Mouse (Mus musculus) kidney, adult 2 months (tissue): ENCODE data around the gene Dnph1. TPM values are rescaled to one million over a fixed set of nuclear protein-coding genes. Genes with fewer than 3 reads are reported as not detected.

Source experiments
- DNase-seq: peaks from one replicate; pipeline ENCODE4 v3.0.0; 2021
- H3K27ac ChIP-seq: fragments of 200-500 bp; 2 replicates; pipeline ENCODE4 v1.5.1; 2012; ENCODE audit warnings: low read depth, low read length, control low read depth, inconsistent platforms; ENCODE audit not compliant: insufficient read depth
- H3K27me3 ChIP-seq: fragments of 200-500 bp; replicated peaks from 2 replicates; pipeline ENCODE4 v1.6.1; 2012; ENCODE audit warnings: mild to moderate bottlenecking, moderate library complexity, low read length, inconsistent platforms; ENCODE audit not compliant: control insufficient read depth, insufficient read depth
- H3K36me3 ChIP-seq: fragments of 200-500 bp; 2 replicates; pipeline ENCODE4 v1.6.1; 2012; ENCODE audit warnings: mild to moderate bottlenecking, moderate library complexity, low read length, inconsistent platforms; ENCODE audit not compliant: control insufficient read depth, insufficient read depth
- H3K4me1 ChIP-seq: fragments of 200-500 bp; 2 replicates; pipeline ENCODE4 v1.6.1; 2011; ENCODE audit warnings: low read length; ENCODE audit not compliant: control insufficient read depth, insufficient read depth
- H3K4me3 ChIP-seq: fragments of 200-500 bp; 2 replicates; pipeline ENCODE4 v1.5.1; 2011; ENCODE audit warnings: mild to moderate bottlenecking, low read depth, low read length, control low read depth; ENCODE audit not compliant: insufficient read depth
- CTCF ChIP-seq: fragments of 200-500 bp; conservative IDR thresholded peaks from 2 replicates; pipeline ENCODE4 v1.5.1; 2011; ENCODE audit warnings: low read depth, mild to moderate bottlenecking, control low read depth, low read length, moderate library complexity, mixed read lengths; ENCODE audit not compliant: insufficient read depth, insufficient read length
- POLR2A ChIP-seq: fragments of 200-500 bp; IDR thresholded peaks from one replicate; pipeline ENCODE4 v1.6.1; 2011; ENCODE audit warnings: low read depth, low read length, control low read depth
- WGBS: fragments of 180-500 bp; shearing (Covaris S2); methylation state at CpG from one replicate; pipeline ENCODE4 v1.1.7; 2018; 5-methylcytosine and 5-hydroxymethylcytosine counted together
- polyA plus RNA-seq: library from polyadenylated mRNA; depleted of rRNA; stranded (reverse); fragments of >200 nt; gene quantifications from 2 replicates; pipeline ENCODE4 v1.2.3, GENCODE M21; 2012

The Dnph1 gene
- polyA plus RNA-seq, 1 experiment, result 22.8 TPM

DNA sequence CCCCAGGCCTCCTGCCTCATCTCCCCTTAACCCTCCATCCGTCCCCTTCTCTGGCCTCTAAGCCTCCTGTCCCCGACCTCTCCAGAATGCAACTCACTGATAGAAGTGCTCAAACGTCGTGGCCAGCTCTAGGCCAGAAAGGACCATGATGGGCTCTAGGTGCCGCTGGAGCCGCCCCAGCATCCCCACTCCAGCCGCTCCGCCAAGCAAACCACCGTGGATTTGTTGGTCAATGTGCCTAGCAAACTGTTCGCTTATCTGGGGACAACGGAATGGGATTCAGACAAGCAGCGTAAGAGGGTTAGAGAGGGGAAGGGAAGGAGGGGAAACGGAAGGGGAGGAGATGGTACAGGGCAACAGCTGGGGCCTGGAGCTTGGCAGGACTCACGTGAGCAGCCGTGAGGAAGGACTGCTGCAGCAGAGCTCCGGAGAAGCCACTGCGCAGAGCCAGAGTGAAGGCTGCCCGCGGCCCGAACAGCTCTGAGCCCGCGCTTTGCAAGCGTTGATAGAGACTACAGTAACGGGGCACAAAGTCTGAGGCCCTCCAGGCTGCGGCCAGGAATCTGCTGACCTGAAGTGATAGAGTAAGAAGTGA lies 24.0 kb downstream of the Dnph1 start:
- WGBS, result 53% methylated on average over 25 of the region's 25 CpGs
- no peak overlapping the region for H3K27ac ChIP-seq
- no peak for DNase-seq
- TF ChIP-seq POLR2A (no peak), CTCF (no peak)
- H3K27me3 ChIP-seq, result no peaks in the 10 kb centered on the region
- H3K4me3 ChIP-seq, result no peak overlapping the region
- no peaks in the 10 kb centered on the region for H3K36me3 ChIP-seq
- no peaks in the 10 kb centered on the region for H3K4me1 ChIP-seq

DNA sequence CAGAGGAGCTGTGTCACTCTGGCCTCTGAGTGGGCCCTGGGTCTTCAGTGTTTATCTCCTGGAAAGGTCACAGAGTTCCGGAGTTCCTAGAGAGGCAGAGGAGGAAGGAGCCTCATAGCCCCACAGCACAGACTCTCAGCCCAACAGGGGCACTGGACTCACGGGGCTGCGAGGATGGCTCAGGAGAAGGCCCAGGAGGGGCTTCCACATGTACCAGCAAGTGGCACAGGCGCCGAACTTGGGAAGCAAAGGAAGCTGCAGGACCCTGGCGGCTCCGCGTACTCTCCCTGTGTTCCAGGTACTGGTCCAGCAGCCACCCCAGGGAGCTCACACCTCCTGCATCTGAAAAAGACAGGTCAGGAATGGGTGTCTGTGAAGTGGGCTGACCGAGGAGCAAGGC lies 24.7 kb downstream of the Dnph1 start:
- 81% methylated on average over 9 of the region's 9 CpGs for WGBS
- Histone ChIP-seq H3K4me1 (no peaks in the 10 kb centered on the region), H3K27ac (no peak overlapping the region), H3K4me3 (no peak overlapping the region), H3K36me3 (no peaks in the 10 kb centered on the region), H3K27me3 (no peaks in the 10 kb centered on the region)
- no peak for DNase-seq
- no peak for TF ChIP-seq CTCF
- TF ChIP-seq POLR2A, result no peak

DNA sequence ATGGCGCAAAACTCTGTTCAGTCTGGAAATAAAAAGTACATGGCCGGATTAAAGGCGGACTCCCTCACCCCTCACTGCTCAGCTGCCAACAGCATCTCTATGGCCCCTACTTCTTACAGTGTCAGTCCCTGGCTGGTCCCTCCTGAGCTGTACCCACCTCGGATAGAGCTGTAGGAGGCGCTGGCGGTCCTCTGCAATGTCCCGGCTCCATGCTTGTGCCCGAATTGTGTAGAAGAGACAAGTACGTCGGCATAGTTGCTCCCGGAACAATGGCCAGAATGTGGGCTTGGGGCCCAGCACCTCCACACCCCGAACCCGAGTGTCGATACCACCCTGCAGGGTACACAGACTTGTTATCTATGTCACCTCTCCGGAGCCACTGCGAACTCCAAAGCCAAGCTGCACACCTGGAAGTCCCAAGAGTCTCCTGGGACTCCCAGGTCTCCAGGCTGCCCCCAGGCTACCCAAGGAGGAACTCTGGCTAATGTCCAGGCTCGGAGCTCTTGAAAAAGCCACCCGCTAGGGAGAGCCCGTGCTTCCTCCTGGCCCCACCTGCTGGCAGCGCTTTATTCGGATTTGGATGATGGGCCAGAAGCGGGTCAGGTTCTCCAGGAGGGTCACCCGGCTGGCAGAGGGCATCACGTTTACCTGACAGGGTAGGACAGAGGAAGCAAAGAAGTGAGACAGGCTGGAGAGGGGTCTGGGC lies 25.6 kb downstream of the Dnph1 start:
- Histone ChIP-seq H3K36me3 (no peaks in the 10 kb centered on the region), H3K4me1 (no peaks in the 10 kb centered on the region), H3K27ac (no peak overlapping the region), H3K4me3 (no peak overlapping the region), H3K27me3 (no peaks in the 10 kb centered on the region)
- WGBS, result 56% methylated on average over 24 of the region's 24 CpGs
- no peak for DNase-seq
- TF ChIP-seq POLR2A (no peak), CTCF (0 out of 2 replicates have a peak, but pooled peaks have one; percentile 16)

DNA sequence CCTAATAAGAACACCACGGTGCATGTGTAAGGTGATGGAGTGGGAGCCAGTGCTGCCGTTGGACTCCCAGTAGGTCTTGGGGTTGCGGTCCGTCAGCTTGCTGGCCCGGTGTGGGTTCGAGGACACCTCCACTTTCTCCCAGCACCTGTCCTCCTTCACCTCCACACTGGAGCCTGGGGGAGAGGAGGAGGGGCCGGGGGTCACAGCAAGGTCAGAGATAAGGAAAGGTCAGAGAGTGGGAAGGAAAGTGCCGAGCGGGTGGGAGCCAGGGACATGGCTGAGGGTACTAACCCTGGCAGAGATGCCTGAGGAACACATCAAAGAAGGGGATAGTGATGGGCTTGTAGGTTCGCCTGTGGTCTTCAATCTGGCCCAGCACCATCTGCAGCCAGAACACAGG lies 28.6 kb downstream of the Dnph1 start:
- no peaks in the 10 kb centered on the region for H3K36me3 ChIP-seq
- DNase-seq, result no peak
- no peak for TF ChIP-seq POLR2A
- TF ChIP-seq CTCF, result no peak
- H3K27ac ChIP-seq, result no peak overlapping the region
- H3K4me1 ChIP-seq, result no peaks in the 10 kb centered on the region
- H3K4me3 ChIP-seq, result no peak overlapping the region
- H3K27me3 ChIP-seq, result no peaks in the 10 kb centered on the region
- 85% methylated on average over 10 of the region's 10 CpGs for WGBS

DNA sequence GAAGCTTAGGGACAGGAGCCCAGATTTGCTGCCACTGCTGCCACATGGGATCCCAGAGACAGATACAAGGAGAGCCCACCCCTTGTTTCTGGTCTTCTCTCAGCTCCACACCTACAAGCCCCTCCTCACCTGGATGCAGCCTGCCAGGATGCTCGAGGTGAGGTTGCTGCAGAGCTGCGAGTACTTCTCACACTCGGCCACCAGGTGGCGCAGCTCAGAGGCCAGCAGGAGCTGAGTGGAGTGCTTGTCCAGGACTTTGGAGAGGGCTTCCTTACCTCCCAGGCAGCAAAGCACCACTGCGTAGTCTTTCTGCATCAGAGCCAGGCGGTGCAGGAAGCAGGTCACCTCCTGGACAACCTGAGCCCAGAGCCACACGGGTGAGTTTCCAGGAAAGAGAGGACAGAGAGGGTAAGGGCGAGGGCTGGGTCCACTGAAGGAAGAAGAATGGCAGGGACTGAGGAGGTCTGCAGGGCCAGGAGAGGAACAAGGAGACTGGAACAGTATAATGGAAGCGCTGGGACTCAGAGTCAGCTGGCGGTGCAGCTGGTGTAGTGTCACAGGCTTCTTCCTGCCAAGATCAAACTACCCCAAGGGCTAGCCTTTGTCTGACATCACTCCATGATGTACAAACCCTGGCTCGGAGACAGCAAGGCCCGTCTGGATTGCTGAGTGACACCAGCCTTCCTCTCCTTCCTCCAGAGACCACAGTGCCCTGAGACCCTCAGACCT lies 29.2 kb downstream of the Dnph1 start:
- H3K27ac ChIP-seq, result no peak overlapping the region
- TF ChIP-seq POLR2A (no peak), CTCF (peak; percentile 91)
- DNase-seq, result peak; percentile 77
- no peaks in the 10 kb centered on the region for H3K27me3 ChIP-seq
- H3K4me1 ChIP-seq, result no peaks in the 10 kb centered on the region
- WGBS, result 41% methylated on average over 12 of the region's 12 CpGs
- no peaks in the 10 kb centered on the region for H3K36me3 ChIP-seq
- H3K4me3 ChIP-seq, result no peak overlapping the region

DNA sequence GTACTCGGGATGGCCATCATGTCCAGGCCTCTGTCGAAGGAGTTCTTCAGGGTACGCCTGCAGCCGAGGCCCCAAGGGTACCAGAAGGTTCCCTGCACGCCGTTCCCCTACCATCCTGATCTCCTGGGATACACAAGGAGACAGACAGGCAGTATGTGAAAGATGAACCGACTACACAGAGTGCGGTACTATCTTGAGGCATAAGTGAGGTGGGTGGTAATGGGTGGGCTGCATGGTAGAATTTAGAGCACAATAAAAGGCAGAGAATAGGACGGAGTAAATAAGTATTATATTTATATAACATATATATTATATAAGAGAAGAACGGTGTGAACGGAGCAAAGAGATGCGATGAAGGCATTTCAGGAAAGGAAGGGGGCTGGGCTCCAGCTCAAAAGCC lies 47.1 kb downstream of the Dnph1 start:
- no peak for DNase-seq
- Histone ChIP-seq H3K4me3 (no peak overlapping the region), H3K36me3 (no peaks in the 10 kb centered on the region), H3K27me3 (no peaks in the 10 kb centered on the region), H3K4me1 (no peaks in the 10 kb centered on the region; the same call in 1 of the 2 replicates), H3K27ac (no peak overlapping the region)
- WGBS, result 92% methylated on average over 12 of the region's 12 CpGs
- TF ChIP-seq CTCF, result no peak
- no peak for TF ChIP-seq POLR2A

DNA sequence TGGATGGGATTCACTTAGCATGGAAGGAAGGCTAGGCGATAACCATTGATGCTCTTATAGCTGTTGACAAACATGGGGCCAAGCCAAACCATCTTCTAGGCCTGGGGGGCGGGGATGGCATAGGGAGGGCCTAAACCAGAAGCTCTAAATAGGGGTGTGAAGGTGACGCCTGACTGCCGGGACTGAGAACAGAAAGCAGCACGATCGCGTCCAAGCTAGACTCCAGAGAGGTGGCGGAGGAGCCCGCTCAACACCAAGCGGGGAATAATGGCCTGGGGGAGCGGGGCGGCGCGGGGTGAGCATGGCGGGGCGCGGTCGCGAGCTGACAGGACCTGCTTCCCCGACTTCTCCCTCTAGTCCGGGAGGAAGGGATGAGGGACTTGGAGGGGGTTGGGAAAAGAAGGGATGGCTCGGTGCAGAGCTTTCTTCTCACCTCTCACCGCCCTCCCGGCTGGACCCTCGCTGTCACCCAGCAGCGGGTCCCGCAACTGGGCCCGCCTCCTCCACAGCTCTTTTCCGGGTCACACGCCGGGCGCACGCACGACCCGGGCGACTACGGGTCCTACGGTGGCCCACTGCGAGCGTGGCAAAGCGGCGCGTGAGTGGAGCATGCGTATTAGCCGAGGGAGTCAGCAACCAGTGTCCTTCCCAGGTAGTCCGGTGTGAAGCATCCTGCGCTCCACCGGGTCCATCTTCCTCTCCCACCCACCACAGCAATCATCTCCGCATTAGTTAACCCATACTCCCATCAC lies 49.5 kb downstream of the Dnph1 start, which contains the start of gene Cul9:
Gene Cul9, minus strand, starts transcription at position 576 of the 752 bp plus-strand sequence.
- no peaks in the 10 kb centered on the region for H3K36me3 ChIP-seq
- H3K4me3 ChIP-seq, result peak within 1 kb of the TSS; percentile 64
- H3K4me1 ChIP-seq, result no peaks in the 10 kb centered on the region; the same call in 1 of the 2 replicates
- 3% methylated on average over 47 of the region's 49 CpGs for WGBS
- H3K27ac ChIP-seq, result peak within 1 kb of the TSS; percentile 28; the same call in 1 of the 2 replicates
- peak; percentile 89 for DNase-seq
- no peaks in the 10 kb centered on the region for H3K27me3 ChIP-seq
- TF ChIP-seq CTCF, result no peak
- no peak for TF ChIP-seq POLR2A
